Mouse (Mus musculus): ENCODE results near the gene Gm21985.
"Not testable (repeated sequence)": the region's sequence is repeated elsewhere in the genome, so short reads cannot be mapped to it uniquely, and the experiment has no call there.

Gm21985 gene

DNA sequence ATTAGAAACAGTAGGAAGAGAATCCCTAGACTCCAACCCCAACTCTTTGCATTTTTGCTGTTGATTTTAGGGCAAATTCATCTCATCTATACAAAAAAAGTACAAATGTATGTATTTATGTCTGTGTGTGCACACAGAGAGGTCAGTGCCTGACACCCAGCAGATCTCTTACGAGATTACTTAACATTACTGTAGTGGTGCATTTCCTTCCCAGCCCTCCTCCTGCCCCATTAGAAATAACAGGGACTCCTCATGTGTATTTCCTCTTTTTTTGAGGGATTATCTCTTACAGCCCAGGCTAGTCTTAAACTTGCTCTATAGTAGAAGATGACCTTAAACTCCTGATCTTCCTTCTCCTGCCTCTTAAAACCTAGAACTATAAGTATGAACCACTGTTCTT lies 126.6 kb downstream of the Gm21985 start:
- DNase-seq (ENCODE audit: low spot score in 2 of 2): no peak

DNA sequence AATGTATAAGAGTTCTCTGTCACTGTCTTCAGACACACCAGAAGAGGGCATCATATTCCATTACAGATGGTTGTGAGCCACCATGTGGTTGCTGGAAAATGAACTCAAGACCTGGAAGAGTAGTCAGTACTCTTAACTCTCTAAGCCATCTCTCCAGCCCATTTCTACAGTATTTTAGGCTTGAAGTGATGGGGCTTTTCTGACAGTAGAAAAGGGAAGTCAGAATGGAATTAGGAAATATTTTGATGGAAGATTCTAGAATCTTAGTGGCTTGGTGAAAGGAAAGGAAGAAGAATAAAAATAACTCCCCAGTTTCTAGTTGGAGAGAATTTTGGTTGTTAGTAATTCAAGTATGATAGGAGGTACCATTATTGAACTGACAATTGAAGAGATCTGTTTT lies 127.8 kb downstream of the Gm21985 start:
- no peak for DNase-seq (ENCODE audit: low spot score in 2 of 2)

DNA sequence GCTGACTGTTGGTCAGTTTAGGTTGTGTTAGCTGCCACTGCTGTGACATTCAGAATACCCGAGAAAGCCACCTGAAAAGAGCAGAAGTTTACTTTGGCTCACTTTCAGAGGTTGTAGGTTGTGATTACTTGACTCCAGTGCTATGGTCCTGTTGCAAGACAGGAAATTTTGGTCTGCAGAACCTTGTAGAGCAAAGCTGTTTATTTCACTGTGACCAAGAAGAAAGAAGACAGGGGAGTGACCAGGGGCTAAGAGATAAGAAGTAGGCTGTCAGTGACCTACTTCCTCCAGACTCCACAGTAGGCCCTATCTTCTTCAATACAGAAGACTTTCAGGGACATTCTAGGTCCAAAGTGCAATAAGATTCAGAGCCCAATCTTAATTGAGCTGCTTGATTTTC lies 130.5 kb downstream of the Gm21985 start:
- no peak for DNase-seq (ENCODE audit: low spot score in 2 of 2)

DNA sequence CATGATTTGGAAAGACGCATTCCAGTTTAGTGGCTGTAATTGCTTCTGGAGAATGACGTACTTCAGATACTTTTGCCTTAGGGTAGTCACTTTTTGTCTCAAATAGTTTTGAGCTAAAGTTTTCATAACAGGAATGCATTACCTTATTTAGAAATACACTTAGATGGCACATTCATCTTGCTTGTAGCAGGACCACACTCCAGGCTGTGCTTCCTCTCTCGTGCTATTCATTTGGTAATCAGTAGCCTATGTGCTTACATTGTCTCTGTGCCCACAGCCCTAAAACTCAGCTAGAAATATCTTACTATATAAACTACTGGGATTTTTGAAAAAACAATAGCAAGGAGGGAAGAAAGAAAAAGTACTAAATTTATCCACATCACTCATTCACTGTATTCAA lies 140.9 kb downstream of the Gm21985 start:
- DNase-seq (ENCODE audit: low spot score in 2 of 2): no peak

DNA sequence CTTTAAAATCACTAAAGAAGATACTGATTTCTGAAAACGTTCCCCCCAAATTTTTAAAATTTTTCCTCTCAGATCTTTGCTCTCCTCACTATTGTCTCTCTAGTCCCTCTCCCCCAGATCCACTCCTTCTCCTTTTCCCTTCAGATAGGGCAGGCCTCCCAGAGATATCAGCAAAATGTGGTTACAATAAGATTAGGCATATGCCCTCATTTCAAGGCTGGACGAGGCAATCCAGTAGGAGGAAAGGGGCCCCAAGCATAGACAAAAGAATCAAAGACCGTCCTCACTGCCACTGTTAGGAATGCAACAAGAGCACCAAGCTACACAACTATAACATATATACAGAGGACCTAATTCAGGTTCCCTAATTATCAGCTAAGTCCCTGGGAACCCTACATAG lies 159.2 kb downstream of the Gm21985 start:
- DNase-seq (ENCODE audit: low spot score in 2 of 2): no peak

DNA sequence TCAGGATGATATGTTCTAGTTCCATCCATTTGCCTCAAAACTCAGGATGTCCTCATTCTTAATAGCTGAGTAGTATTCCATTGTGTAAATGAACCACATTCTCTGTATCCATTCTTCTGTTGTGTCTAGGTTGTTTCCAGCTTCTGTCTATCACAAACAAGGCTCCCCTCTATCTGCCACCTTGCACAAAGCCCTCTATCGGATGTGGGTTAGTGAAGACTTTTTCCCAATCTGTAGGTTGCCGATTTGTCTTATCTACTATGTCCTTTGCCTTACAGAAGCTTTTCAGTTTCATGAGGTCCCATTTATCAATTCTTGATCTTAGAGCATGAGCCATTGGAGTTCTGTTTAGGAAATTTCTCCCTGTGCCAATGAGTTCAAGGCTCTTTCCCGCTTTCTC lies 162.4 kb downstream of the Gm21985 start:
- not testable (repeated sequence) for DNase-seq (ENCODE audit: low spot score in 2 of 2)

DNA sequence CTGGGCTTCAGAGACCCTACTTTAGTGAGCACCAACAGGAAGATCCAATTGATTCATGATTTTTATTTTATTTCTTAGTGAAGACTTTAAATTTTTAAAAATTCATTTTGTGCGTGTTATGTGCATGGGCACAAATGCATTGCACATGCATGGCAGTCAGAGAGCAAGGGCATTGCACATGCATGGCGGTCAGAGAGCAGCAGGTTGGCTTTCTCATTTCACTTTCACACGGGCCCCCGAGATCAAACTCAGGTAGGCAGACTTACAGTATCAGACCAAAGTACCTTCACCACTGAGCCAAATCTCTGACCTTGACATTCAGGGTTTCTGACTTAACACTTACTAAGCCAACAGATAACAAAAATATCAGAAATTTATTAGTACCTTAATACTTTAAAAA lies 163.6 kb downstream of the Gm21985 start:
- DNase-seq (ENCODE audit: low spot score in 2 of 2): no peak

DNA sequence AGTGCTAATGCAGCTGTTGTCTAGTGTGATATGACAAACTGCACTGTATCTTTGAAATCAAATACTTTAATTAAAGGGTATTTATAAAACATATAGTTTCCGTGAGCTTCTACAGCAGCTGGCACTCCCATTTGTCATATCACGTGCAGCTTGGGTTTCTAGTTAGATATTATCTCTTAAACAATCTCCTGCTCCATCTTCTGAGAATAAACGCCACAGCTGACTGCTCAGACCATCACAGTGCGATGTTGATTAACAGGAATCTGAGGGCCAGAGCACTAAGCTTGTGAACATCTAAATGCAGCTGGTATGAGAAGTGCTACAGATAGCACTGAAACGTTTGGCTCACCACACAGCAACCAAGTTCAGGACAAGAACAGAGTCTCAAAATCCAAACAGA lies 164.3 kb downstream of the Gm21985 start:
- DNase-seq (ENCODE audit: low spot score in 2 of 2): no peak

DNA sequence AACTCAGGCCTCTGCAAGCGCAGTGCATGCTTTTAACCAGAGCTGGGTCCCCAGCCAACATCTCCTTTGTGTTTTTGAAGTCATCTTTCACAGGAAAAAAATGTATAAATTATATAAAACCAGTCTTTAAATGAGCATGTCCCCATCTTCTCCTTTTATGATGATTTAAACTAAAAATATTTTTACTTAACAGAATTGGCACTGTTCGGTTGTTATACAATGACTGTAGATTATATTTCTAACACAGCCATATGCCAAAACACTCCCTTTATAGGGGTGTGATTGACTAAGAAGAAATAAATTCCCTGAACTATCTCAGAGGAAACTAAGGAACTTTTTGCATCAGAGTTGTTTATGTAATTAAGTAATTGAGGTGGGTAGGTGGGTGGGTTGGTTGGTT lies 166.4 kb downstream of the Gm21985 start:
- no peak for DNase-seq (ENCODE audit: low spot score in 2 of 2)

DNA sequence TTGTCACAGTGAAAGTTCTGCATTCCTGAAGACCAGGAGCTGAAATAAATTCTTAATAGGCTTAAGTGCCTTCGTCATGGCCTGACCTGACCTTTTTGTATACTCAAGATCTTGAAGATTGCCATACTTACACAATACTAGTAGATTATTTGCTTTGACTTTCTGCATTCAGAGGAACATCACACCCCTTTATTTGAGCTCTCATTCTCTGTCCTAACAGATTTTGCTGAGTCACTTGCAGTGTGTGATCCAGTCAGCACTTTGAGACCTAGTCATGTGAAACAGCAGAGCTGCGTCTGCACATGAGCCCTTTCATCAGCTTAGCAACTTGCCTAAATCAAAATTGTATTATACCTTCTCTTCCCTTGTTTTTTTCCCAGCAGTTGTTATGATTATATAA lies 167.2 kb downstream of the Gm21985 start:
- no peak for DNase-seq (ENCODE audit: low spot score in 2 of 2)

DNA sequence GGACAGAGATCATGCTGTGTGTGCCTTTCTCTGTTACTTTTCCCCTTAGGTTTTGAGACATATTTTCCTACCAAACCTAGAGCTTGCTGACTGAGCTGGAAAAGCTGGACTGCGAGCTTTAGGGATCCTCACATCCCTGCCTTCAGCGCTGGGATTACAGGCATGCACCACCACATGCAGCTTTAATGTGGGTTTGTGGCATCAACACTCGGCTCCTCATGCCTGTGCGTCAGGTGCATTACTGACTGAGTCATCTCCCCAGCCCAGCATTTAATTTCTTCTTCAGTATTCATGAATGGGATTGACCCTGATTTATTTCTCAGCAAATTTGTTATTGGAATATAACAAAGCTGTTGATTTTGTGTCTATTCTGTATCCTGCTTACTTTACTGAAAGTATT lies 170.2 kb downstream of the Gm21985 start:
- no peak for DNase-seq (ENCODE audit: low spot score in 2 of 2)

DNA sequence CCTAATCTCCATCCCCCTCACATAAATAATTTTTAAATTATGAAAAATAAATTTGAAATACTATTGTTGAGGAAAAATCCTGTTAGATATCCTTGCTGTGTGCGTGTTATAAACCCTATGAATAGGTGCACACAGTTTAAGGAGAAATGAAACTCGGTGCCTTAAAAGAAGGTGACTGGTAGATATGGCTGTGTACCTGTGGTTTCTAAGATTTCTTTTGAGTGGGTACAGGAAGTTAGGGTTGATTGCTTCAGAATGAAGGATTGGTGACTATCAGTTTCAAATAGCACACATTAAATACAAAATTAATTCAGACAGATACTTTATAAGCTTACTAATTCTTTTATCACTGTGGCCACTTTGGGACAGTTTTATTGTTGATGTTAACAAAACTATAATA lies 171.5 kb downstream of the Gm21985 start:
- DNase-seq (ENCODE audit: low spot score in 2 of 2): no peak

DNA sequence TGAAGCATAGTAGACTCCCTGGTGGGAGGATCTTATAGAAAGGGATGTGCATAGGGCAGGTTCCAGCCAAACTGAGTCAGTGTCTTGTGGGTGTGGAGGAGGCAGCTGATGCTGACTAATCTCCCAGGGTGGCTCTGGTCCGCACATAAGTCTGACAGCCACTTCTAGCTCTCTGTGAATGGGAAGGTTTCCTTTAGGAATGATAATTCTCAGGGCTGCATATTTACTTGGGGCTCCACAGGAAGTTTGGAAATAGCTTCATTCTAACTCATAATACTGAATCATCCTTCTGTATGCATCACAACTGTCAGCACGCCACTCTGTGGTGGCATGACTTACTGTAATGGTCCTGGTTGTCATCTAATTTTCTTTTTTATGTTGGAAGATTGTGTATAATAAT lies 177.4 kb downstream of the Gm21985 start:
- no peak for DNase-seq (ENCODE audit: low spot score in 2 of 2)

DNA sequence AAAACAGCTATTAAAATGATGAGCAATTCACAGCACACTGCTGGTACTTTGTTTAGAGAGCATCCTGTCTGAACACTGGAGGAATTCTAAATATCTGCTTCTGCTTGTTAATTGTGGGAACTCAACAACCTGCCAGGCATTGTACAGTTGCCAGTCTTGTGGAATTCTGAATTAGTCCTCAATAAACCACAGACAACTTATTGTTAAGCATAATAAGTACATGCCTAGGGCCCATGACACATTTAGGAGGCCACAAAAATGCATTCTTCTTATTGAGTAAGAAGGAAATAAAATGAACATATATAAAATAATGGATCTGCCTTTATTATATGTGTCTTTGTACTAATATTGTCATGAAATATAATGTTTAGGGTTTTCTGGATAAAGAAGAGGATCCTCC lies 179.4 kb downstream of the Gm21985 start:
- no peak for DNase-seq (ENCODE audit: low spot score in 2 of 2)

DNA sequence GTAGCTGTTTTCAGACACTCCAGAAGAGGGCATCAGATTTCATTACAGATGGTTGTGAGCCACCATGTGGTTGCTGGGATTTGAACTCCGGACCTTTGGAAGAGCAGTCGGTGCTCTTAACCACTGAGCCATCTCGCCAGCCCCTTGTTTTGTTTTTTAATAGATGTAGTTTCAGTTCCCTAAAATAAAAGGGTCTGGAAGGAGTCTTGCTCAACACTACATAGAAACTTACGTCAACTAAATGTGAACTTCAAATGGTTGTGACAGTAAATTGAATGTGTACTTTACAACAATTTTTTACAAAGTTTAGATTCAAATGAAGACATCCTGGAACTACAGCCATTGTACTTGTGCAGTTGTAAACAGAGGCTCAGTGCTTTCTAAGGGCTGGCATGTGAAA lies 181.9 kb downstream of the Gm21985 start:
- not testable (repeated sequence) for DNase-seq (ENCODE audit: low spot score in 2 of 2)

DNA sequence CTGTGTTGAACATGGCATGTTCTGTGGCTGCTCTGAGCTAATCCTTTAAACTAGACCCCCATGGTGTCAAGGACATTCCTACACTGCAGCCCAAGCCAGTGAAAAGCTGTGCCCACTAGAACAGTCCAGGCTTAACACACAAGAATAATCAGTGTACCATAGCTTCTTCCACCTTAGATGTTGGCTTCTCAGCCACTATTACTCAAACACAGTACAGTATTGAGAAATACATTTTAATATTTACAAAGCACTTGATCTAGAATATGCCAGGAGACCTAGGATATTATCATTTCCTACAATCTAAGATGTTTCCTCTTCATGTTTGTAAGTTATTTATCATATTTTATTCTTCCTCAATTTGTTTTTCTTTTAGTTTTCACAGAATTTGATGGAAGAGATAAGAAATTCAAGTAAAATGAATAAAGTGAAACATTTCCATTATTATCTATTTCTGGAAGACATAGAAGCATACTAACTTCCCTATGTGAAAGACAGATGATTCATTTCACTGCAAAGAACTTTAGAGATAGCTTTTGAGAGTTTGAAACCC lies 182.5 kb downstream of the Gm21985 start:
- no peak for DNase-seq (ENCODE audit: low spot score in 2 of 2)

DNA sequence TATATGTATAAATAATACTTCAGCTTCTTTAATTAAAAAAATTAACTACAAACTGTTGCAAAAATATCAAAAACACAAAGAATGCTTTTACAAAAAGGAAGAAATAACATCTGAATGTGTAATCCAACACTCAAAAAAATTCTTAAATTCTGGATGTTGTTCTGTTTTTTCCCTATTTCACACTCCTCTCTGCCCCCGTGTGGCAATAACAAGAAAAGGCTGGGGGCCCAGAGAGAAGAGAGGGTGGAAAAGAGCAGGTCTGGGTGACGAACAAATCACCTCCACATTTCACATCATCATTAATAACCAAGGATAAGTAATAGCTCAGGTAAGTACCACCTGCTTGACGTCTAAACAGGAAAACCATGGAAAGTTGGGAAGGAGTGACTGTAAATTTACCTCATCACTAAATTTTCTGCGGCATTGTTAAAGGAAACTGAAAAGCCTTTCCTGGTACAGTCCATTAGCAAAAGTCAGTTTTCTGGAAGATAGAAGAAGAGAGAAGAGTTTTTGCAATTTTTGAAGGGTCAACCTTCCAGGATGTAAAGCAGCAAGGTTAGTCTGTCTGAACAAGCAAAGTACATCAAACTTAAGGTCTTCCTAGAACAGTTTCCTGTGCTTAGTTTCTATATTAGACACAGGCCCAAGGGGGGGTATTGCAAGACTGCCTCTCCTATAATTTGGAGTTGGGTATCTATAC lies 183.6 kb downstream of the Gm21985 start:
- DNase-seq (ENCODE audit: low spot score in 2 of 2): no peak

DNA sequence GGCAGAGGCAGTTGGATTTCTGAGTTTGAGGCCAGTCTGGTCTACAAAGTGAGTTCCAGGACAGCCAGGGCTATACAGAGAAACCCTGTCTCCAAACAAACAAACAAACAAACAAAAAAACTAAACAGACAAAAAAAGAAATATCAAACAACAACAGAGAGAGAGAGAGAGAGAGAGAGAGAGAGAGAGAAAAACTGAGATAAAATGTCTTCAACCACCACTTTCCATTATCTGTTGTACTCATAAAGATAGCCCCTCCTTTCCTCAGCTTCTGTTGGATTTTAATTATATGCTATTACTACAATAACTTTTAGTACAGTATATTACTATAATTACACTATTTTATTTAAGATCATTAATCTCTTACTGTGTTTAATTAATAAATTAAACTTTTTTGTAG lies 186.4 kb downstream of the Gm21985 start:
- DNase-seq (ENCODE audit: low spot score in 2 of 2): not testable (repeated sequence)

DNA sequence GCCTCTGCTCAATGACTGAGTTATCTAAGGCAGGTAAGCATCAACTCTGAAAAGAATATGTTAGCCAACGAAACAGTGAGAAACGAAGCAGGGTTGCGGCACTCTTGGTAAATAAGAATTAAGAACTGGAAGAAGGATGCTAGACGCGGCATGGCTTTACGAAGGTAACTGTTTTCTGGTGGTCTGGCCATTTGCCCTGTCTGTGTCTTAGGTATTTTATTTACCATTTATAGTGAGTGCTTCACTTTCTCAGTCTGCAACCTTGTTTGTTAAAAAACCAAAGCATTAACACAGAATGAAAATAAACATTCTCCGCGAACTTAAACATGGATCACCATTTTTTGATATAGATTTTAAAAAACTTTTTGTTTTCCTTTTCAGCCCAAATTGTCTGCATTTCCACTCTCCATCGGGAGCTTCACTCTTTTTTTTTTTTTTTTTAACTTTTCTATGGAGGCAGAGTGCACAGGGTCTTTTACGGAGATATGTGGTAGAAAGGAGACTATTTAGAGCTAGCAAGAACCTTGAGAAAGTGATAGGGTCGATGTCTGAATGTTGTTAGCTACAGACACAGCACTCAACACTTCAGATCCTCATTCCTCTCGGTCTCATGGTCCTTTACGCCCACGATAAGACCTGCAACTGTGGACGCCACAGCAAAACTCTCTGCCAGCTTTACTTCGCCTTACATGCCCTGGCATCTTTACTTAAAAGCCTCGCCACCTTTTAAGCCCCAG lies 188.2 kb downstream of the Gm21985 start:
- DNase-seq (ENCODE audit: low spot score in 2 of 2): no peak

DNA sequence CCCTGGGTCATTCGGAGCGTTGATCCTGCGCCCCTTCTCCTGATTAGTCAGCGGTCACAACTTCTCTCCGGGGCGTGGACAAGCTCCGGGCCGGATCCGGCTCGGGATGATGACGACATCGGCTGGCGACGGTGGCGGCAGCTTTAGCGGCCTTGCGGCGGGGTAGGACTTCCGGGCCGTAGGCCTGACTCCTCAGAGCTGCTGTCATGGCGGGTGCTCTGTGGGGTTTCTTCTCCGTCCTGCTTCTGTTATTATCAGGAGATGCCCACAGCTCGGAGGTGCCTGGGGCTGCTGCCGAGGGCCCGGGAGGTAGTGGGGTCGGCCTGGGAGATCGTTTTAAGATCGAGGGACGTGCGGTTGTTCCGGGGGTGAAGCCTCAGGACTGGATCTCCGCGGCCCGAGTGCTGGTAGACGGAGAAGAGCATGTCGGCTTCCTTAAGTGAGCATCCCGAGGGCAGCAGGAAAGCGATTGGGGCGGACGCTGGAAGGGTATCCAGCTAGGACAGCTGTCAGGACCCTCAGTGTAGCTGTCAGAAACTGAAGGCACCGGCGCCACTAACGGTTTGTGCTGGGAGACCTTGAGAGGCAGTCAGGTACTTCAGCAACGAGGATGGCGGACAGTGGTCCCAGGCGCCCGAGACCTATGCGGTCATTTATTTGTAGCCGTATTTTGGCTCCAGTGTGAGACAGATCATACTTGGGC lies 188.9 kb downstream of the Gm21985 start, which contains the start of gene Emc7:
Emc7 (plus strand) TSS at position 136 of the 703 bp plus-strand sequence.
- peak; percentile 95 to 99 for DNase-seq (ENCODE audit: low spot score in 2 of 2)
